Mouse (Mus musculus): ENCODE data around the gene Dcn.

DNA sequence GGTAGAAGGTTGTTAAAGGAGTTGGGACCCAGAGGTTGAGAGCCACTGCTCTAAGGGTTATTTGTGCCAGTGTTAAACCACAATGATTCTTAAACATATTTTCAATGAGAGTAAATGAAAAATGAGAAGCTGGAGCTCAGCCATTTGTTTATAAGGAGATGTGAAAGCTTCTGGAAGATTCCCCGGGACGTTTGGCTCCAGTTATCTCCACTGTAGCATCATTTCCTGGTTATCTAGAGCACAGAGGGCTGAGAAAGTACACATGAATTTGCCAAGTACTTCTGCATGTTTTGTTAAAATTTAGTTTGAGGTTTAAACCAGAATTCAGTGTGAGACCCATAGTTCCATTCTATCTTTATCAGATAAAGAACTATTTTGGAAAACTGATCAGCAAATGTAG lies 5.7 kb downstream of the Dcn start:
- TF ChIP-seq CTCF (conservative IDR thresholded peaks at IDR 0.05; ENCODE audit: insufficient read depth, insufficient read length, low read depth, low read length) (no peak), POLR2A (IDR thresholded peaks at IDR 0.05; ENCODE audit: low read depth, low read length) (no peak)

Data from kidney, adult 2 months (tissue).